Mouse (Mus musculus): Measurements from ENCODE around the gene Spp1.

- TF ChIP-seq GATA1 (IDR thresholded peaks at IDR 0.05; ENCODE audit: low read length) = no peak
- no peak for TF ChIP-seq TAL1 (IDR thresholded peaks at IDR 0.05; ENCODE audit: low read length)
These were observed 11.1 kb upstream of the Spp1 start for GRCm38 (mm10) chr5:104423861-104424260.
